Mouse (Mus musculus): ENCODE results near the gene Pak3. TPM values are rescaled to one million over a fixed set of nuclear protein-coding genes. Genes with fewer than 3 reads are reported as not detected.

Gene Pak3
- 0.09 TPM for polyA plus RNA-seq (2014; fragmentation: Illumina TruSeq; extraction: RNeasy Lipid Tissue Mini Kit (QIAGEN cat#74804); ENCODE audit: insufficient read depth, low read depth, low replicate concordance)

DNA sequence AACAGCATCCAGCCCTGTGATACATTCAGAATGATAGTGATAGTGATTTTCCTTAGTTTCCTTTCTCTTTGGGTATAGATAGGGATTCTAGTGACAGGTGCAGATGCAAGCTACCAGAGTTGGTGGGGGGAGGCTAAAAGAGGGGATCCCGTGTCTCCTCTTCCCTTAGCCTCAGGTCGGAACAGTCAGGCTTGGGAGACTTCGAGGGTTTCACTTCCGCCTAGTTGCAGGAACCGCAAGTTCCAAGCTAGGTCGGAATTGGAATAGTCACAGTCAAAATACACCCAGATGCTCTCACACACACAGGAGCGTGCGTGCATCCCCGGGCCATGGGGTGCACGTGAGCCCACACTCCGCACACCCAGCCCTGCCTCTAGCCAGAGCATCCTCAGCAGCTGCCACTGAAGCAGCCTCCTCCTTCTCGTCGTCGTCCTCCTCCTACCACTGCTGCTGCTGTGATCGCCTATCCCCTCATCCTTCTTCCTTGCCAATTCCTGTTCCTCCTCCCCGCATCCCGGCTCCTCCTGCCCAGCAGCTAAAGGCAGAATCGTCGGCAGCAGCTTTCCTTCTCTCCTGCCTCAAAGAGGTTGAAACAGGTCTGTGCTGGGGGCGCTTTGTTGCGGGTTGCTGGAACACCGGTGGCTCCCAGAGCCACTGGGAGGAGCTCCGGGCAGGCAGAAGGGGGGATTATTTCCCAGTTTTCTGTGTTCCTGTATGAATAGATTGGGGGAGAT, at the start of gene Pak3:
Pak3 (plus strand) TSS at position 424 of the 734 bp plus-strand sequence.

DNA sequence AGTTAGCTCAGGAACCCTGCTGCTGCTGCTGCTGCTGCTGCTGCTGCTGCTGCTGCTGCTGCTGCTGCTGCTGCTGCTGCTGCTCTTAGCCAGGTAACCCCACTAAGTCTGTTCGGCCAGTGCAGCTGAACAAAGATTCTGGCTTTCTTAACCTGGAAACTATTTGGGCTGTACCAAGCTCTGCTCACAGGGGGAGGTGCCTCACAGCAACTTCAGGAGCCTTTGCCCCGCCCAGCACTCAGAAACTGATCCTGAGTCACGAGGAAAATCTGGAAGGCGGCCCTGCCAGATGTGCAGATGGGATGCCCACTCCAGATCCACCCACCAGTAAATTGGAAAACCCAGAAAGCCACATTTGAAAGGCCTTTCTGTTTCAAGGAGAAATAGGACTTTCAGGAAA, 308.8 kb downstream of the Pak3 start, which contains the start of gene Capn6:
Capn6 (minus strand) TSS at position 203 of the 400 bp plus-strand sequence.

Other genes with a start within 250 kb of the Pak3 start
- gene Chrdl1, start 124.3 kb upstream of the Pak3 start, polyA plus RNA-seq (2014; fragmentation: Illumina TruSeq; extraction: RNeasy Lipid Tissue Mini Kit (QIAGEN cat#74804); ENCODE audit: insufficient read depth, low read depth, low replicate concordance), result 4.9 TPM